Mouse (Mus musculus): Measurements from ENCODE around the gene Adra1b.

The Adra1b gene

DNA sequence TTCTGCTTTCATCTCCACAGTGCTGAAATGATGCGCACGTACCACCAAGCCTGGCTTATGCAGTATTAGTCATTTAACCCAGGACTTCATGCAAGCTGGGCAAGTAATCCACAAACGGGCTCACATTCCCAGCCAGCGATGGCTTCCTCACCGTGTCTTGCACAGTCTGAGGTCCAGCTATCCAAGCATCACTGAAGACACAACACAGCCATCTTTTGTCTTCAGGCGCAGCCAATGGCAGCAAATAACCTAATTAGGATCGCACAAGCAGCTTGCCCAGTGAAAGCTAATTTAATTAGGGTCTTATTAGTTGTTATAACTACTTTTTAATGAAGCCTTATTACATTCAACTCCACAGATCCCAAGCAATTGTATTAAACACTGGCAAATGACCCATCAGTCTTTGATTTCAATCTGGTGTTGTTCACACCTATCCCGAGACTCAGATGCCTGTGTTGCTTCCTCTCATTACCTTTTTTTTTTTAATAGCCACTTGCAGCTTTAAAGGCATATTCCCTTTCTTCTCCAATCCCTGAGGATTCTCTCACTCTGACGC lies 83.6 kb downstream of the Adra1b start:
- no peak for DNase-seq

DNA sequence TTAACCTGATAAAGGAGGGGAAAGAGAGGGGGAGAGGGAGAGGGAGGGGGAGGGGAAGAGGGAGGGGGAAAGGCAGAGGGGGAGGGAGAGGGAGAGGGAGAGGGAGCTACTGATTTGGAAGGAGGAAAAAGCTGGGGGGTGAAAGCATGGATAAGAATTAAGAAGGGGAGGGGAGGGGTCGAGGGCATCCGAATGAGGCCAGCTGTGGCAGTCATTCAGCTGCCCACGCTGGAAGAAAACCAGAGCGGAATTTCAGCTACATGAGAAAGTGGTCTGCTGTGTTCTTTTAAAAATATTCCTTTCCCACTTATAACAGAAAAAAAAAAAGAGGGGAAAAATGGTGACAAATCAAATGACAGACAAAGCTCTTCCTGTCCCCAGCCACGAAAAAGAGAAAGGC lies 88.5 kb downstream of the Adra1b start:
- no peak for DNase-seq

DNA sequence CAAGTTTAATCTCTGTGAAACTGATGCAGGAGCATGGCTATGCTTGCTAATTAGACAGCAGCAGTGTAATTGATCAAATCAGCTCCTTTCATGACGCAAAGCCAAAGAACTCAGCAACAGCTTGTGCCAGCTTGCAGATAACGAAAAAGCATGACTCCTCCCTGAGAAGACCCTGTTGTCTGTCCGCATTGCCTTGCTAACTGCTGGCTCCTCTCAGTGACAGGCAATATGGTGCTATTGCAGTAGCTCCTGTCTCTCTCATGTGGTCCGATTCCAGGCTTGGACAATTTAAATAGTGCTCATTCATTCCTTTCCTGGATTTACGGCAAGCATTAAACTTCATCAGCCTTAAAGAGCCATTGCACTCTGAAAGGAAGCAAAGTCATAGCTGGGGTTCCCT lies 93.3 kb downstream of the Adra1b start:
- no peak for DNase-seq

DNA sequence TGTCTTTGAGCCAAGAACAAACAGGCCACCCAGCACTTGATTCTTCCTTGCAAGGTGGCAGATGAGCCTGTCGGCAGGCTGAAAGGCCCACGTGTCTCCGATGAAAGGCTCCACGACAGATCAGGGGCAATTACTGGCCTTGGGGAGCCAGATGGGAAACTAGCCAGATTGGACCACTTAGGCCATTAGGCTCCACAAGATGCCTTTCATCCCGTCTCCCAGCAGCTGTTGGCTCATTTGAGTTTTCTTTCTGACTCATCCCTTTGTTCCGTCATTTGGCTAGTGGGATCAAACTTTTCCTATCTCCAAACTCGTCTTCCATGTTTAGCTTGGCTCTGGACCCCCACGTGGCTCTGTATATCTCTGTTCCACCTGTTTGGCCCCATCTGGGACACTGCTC lies 105.0 kb downstream of the Adra1b start:
- no peak for DNase-seq

DNA sequence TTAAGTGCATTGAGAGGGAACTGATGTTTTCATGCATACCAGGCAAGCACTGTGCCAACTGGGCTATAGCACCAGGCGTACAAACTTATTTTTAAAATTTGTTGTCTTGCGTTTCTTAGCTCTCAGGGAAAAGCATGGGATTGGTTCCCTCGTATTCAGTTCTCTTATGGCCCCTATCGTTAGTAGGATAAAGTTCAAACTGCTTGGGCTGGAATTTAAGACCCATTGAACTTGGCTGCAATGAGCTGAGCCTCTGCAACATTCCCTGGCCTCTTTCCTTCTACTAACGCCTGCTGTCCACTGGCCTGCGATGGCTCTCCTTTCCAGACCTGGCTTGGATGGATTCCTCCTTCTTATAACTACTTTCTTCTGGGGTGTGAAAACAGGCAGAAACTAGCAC lies 110.6 kb downstream of the Adra1b start:
- peak; percentile 9 for DNase-seq

DNA sequence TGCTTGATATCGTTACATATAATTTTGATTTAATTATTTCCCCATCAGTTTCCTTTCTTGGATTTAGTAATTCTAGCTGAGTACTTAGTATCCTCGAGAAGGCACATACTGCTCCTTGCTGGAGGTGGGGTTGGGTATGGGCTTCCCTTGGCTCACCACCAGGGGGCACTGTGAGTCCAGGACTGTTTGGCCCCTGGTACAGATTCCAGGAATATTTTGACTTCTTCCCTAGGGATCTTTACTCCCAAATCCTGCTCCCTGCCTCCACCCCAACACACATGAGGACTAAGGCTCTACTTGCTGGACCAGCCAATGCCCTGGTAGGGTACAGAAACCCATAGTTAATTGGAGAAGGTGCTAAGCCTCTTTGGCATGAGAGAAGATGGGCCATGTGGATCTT lies 117.2 kb downstream of the Adra1b start:
- DNase-seq, result peak; percentile 76

DNA sequence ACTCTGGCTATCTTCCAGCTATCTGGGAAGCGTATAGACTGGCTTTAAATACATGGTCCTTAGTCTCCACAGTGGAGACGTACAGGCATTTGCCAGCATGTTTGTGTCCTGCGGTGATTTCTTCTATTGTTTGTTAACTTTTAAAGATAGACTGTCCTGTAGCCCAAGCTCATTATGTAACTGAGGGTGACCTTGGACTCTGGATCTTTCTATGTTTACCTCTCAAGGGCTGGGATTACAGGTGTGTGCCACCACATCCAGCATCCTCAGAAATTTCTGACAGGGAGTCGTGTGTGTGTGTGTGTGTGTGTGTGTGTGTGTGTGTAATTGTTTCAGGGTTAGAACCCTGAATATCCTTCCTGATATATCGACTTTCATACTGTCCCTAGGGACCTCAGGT lies 117.9 kb downstream of the Adra1b start:
- no peak for DNase-seq

DNA sequence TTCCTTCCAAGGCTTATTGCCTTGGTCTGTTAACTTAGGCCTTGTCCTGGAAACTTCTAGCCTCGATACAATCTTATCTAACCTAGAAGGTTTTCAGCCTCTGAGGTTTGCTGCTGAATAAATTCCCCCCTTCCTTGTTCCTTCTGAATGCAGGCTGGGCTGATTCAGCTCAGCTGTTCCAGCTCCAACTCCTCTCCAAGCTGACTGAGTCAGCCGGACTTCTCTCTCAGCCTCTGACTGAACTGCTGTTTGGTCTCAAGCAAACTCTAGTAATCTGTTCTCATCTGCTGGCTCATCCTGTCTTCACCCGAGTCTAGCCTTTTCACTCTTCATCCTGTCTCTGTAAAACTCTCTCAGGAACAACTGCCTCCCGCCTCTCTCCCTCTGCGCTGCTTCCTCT lies 121.5 kb downstream of the Adra1b start:
- no peak for DNase-seq

DNA sequence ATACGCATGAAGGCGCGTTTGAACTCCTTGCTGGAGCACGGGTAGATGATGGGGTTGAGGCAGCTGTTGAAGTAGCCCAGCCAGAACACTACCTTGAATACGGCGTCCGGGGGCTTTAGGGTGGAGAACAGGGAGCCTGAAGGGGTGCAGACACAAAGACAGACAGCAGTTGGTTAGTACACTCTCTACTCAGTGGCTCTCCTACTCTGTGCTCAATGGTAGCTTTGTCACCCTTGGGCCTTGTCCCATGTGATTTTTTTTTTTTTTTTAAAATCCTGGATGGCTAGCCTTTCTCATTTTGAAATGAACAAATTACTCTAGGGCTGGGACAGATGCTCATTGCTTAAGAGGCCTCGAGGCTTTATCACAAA lies 124.7 kb downstream of the Adra1b start:
- DNase-seq, result no peak

DNA sequence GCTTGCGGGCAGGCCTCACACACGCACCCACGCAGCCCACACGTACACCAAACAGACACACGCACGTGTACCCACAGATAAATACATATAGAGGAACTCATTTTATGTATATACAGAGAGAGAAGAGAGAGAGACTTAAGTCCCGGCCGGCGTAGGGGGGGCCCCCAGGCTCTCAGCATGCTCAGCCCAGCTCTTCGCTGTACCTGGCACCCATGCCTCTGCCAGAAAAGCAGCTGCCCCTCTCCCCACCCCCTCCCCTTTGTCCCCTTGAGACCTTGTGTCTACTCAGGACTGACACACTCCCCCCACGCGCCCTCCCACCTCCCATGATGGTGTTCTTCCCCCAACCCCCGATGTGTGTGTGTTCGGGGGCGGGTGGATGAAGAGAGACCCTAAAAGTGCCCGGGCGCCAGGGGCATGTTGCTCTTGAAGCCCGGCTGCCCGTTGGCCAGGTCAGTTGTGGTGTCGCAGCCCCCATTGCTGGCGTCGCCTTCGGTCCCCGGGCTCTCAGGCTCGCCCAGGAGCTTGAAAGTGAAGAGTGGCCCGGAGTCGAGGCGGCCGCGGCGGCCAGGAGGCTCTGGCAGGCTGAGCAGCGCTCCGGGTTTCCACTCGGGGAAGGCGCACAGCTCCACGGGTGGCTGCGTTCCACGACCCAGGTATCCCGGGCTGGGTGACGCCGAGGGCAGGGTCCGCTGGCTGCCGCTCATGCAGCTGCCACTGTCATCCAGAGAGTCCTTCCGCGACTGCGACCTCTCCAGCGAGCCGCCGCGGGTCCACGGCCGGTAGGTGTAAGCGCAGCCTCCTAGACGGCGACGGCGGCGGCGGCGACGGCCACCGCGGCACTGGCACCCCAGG lies 125.3 kb downstream of the Adra1b start:
- DNase-seq, result peak; percentile 15

DNA sequence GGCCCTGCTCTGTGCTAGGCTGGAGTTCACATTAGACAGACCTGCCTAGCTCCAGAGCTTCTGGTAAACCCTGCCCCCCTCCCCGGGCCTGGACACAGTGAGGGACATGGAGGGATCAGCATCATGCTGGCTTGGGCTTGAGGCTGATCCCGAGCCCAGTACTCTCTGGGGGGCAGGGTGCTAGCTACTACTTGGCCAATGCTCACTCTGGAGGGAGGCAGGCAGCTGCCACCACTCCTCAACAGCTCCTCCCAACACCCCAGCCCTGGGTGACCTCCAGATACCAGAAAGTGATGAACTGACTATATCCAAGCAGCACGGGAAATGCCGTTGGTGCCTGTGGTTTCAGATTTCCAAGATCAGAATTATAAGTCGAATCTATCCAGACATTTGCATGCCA lies 127.3 kb downstream of the Adra1b start:
- DNase-seq, result peak; percentile 62

DNA sequence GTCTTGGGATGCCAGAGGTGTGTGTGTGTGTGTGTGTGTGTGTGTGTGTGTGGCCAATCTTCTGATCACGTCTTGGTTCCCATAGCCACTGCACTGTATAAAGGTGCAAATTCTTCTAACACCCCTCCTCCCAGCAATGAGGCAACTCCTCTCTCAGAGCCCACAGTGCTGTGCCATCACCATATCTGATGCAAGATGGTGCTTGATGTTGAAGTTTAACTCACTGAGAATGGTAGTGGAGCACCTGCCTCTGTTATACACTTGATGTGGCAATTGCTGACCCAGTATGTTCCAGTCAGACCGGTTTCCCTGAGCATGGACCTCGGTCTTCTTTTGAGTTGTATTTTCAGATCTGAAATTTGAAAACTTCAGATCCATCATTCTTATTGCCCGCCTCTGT lies 130.9 kb downstream of the Adra1b start:
- DNase-seq, result no peak

DNA sequence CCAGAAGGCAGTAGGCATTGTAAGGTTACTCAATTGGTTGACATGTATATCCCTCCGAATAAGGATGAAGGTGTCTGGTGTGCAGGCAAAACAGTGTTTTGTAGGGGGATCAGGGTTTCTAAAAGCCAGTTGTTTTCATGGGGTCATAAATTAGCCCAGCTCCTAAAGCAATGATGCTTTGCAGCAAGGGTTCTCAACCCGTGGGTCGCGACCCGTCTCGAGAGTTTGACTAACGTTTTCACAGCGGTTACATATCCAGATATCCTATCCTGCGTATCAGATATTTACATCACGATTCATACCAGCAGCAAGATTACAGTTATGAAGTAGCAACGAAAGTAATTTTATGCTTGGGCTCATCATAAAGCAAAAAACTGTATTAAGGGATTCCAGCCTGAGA lies 133.3 kb downstream of the Adra1b start:
- DNase-seq, result no peak

DNA sequence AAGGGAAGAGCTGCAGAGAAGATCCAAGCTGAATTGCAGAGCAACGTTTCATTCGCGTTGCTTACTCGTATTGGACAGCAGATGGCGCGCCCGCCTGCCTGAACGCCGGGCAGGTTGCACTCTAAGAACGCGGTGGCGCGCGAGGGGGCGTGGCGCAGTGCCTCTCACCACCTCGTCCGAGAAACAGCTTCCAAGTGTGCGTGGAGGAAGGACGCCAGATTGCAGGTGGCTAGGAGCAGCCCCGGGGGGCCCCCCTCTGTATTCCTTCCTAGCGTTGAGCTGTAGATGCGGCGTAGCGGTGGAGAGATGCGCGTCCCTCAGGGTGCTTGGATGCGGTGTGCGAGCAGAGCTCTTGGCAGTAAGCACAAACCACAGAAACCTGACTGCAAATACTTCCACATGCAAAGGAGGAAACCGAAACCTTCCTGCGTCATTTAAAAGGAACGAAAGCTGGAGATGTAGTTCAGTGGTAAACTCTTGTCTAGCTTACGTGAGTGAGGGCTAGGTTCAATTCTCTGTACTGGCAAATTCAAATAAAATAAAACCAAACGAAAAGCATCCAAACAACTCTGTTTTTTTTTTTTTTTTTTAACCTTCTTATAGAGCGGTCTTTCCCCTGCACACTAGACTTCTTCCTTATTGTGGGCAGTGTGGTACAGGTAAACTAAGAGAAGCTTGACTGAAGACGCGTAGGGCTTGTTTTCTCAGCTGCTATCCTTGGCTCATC lies 133.9 kb downstream of the Adra1b start:
- peak; percentile 76 for DNase-seq

DNA sequence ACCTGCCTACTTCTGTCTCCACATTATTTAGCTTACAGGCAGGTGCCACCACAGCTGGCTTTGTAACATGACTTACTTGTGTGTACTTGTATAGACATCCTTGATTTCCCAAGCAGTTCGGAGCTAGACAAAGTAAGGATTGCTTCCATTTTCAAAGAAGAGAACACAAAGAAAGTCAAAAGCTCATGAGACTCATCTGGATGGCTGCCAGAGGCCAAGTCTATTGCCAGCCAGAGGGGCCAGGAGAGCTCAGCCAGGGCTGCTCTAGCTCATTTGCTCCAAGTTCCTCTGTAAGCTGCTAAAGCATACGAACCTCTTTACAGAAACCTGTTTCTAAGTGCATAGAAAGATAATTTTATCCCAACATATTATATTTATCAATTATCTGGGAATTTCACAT lies 142.6 kb downstream of the Adra1b start:
- DNase-seq, result no peak

DNA sequence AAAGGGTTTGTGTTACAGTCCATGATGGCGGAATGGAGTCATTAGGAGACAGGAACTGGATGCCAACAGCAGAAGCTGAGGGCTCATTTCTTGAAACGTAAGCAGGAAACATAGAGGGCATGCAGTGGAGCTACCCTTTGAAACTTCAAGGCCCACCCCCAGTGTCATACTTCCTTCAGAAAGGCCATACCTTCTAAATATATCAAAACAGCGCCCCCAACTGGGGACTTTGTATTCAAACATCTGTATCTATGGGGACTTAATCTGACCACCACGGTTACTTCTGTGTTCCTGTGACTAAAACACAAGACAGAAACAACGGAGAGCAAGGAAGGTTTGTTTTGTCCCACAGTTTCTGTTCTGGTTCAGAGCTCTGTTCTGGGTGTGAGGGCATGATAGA lies 145.6 kb downstream of the Adra1b start:
- no peak for DNase-seq

DNA sequence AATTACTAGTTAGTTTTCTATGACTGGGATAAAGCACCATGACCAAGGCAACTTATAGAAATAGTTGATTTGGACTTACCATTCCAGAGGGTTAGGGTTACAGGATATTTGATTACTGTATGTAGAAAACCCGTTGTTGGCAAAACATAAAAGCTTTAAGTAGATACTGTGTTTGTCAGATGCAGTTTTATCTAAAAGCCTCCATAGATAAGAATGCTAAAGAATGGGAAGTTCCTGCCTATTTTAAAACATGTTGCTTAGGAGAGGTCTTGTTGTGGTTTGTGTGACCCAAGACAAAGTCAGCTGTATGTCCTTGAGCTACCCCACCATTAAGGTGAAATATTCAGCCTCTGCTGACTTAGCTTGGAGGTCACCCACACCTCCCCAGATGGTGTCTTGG lies 146.4 kb downstream of the Adra1b start:
- no peak for DNase-seq

DNA sequence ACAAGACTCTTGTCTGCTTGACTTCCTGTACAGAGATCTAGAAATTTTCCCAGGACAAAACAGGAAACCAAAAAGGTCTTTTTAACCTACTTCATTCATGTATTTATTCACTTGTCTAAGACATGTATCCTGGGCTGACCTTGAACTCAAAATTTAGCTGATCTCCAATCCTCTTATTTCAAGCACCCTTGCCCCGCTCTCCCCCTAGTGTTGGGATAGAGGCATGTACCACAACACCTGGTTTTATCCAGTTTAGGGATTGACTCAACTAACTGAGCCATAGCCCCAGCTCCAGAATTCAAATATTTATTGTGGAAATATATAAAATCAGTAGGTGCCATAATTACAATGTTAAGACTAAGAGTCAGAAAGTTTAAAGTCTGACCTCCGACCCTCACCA lies 149.5 kb downstream of the Adra1b start:
- no peak for DNase-seq

DNA sequence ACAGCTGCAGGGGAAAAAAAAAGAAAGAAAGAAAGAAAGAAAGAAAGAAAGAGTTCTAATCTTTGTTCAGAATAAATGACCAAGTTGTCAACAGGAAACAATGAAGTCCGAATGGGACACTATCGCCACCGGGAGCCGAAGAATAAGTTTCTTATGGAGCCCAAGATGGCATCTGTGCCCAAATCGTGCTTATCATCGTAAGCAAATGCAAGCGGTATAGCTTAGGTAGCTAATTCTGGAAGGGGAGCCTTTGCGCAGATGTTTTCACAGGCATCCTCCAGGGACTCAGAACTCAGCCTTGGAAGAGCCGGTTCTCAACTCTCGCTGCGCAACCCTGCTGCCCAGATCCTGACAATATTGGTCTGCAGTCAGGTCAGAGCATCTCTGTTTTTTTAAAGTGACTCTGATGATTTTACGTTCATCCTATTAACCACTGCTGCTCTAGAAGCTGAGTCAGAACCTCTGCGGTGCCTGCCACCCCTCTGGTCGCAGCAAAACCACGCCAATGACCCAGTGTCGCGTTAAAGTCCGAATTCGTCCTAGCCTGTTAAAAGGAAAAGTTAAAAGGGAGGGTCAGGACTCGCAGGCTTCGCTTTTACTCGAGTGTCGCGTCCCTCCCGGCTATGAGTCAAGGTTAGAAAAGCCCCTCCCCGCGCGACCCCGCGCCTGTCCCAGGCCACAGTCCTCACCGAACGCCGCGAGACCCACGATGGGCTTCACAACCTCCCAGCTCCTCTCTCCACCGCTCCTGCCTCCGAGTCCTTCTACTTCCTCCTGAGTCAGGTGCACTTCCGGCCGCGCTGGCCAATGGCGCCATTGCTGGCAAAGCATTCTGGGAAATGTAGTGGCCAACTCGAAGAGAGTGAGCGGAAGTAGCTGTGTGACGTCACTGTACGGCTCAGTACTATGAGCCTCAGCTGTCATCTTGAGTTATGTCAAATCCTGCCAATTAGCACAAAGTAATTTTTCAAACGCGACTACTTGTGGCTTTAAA lies 153.5 kb downstream of the Adra1b start, which contains the start of gene Ttc1:
TSS of gene Ttc1 (minus strand) at position 776 of the 994 bp plus-strand sequence.
- peak; percentile 99 for DNase-seq

DNA sequence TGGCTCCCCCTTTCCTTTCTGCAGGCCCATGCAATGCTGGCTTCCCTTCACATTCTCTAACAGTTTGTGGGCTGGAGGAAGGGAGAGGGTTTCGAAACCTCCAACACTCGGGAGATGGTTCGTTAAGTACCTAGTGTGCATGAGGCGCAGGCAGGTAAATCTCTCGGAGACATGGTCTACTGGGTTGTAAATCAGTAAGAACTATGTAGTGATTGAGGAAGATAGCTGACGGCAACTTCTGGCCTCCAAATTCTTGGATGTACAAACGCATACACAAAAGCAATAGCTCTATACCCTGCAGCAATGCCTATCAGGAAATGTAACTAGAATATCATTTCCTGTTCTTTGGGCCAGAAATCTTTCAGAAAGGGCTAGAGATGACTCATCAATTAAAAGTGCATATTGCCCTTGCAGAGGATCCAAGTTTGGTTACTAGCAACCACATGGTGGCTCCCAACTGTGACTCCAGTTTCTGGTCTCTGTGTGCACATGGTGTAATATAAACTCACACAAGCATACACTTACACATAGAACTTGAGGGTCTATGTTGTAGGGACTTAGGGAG lies 172.2 kb downstream of the Adra1b start:
- no peak for DNase-seq

DNA sequence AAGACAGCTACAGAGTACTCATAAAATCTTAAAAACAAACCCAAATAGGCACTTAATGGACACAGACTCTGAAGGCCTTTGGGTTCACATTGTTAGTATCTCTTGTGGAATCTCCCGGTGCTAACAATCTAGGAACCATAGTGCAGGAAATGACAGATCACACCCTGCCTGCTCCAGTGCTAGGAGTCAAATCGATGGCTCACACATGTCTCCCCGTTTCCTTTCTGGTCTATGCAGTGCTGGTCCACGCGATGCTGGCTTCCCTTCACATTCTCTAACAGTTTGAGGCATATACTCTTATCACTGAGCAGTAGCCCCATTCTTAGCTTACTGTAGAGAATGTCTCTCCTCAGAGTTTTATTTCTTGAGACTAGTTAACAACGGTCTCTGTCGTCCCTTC lies 173.2 kb downstream of the Adra1b start:
- DNase-seq, result no peak
